In the genomic region with DNA sequence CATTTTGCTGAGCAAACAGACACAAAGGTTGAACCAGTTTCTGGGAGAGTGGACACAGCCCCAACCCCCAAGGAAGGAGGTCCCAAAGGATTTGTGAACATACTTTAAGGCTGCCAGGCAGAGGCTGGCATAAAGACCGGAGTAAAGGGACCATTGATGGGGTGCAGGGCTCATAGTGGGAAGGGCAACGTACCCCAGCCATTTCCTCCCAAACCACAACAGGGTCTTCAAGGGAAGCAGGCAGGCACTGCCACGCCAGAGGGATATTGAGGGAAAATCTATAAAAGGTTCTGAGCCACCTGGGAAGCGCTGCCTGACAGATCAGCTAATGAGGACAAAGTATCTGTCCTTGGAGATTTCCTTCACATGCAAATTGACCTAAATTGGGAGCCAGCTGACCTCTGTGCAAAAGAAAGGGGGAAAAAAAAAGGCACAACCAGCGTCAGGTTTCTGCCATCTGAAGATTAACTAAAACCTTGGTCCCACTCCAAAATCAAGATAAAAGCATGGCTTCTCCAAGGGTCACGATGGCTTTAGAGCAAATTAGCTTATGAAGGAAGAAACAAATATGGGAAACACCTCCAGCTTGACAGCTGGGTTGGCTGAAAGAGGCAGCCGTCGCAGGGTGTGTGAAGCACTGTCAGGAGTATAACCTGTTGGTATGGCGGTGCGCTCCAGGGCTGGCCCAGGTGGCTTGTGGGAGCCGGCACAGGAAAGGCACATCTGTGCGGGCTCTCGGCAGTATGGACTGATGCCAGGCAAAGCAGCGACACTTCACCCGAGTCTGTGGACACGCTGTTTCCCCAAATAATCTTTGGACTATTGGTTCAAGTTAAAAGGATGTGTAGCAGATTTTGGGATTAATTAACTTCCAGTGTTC, we compare ENCODE assay signal across 23 mouse cellular contexts.
DNase-seq lines count a peak whose midpoint lies in the region; ATAC-seq lines count a peak whose summit lies in the region.
"Had no signal": no experiment of that assay in that cellular context is flagged by ENCODE, and none has a peak within 500 bp of the region (broad histone marks: within the 10 kb centered on the region; RNA-seq: fewer than 3 reads in every experiment).

No protein-coding gene starts in this region.

- 0 out of 2 replicates have a peak, but pooled peaks cover 4% of the 10 kb centered on the region for H3K4me1 ChIP-seq in kidney, embryonic 15.5 days
- H3K4me1 ChIP-seq in embryonic facial prominence, embryonic 10.5 days = peaks cover 35% of the 10 kb centered on the region

- no peak overlapping the region for H3K4me2 ChIP-seq in kidney, embryonic 15.5 days
- H3K4me2 ChIP-seq: heart, embryonic 15.5 days; liver, embryonic 12.5 days; lung, embryonic 15.5 days; midbrain, embryonic 13.5 days; neural tube, embryonic 15.5 days had no signal

- H3K4me3 ChIP-seq in kidney, embryonic 15.5 days (replicated peaks) = no peak overlapping the region
- H3K4me3 ChIP-seq in embryonic facial prominence, embryonic 10.5 days = no peak overlapping the region
- H3K4me3 ChIP-seq: gastrocnemius, adult 2 months; heart, embryonic 15.5 days; limb, embryonic 10.5 days; liver, embryonic 12.5 days; lung, embryonic 15.5 days; midbrain, embryonic 13.5 days; myocyte; neural tube, embryonic 15.5 days had no signal

- H3K9me3 ChIP-seq in kidney, embryonic 15.5 days (replicated peaks) = no peaks in the 10 kb centered on the region
- no peaks in the 10 kb centered on the region for H3K9me3 ChIP-seq in embryonic facial prominence, embryonic 10.5 days
- H3K9me3 ChIP-seq: heart, embryonic 15.5 days; limb, embryonic 10.5 days; liver, embryonic 12.5 days; lung, embryonic 15.5 days; midbrain, embryonic 13.5 days; neural tube, embryonic 15.5 days had no signal

- 81% methylated on average over 16 of the region's 16 CpGs for WGBS in kidney, embryonic 15.5 days
- 72% methylated on average over 16 of the region's 16 CpGs for WGBS in embryonic facial prominence, embryonic 10.5 days

- no peak overlapping the region for H3K27ac ChIP-seq in kidney, embryonic 15.5 days
- no peak overlapping the region for H3K27ac ChIP-seq in embryonic facial prominence, embryonic 10.5 days (replicated peaks)
- H3K27ac ChIP-seq: gastrocnemius, adult 2 months; heart, embryonic 15.5 days; limb, embryonic 10.5 days; liver, embryonic 12.5 days; lung, embryonic 15.5 days; midbrain, embryonic 13.5 days; neural tube, embryonic 15.5 days had no signal

- no peak overlapping the region for H3K9ac ChIP-seq in kidney, embryonic 15.5 days
- H3K9ac ChIP-seq: heart, embryonic 15.5 days; liver, embryonic 12.5 days; lung, embryonic 15.5 days; midbrain, embryonic 13.5 days; neural tube, embryonic 15.5 days had no signal

- no peak for ATAC-seq in kidney, embryonic 15.5 days (replicated peaks; ENCODE audit: low FRiP score)
- ATAC-seq: forebrain, embryonic 16.5 days; liver, embryonic 12.5 days; midbrain, embryonic 13.5 days had no signal

- no peaks in the 10 kb centered on the region for H3K27me3 ChIP-seq in kidney, embryonic 15.5 days
- no peaks in the 10 kb centered on the region for H3K27me3 ChIP-seq in embryonic facial prominence, embryonic 10.5 days (replicated peaks; ENCODE audit: low read depth, poor library complexity, severe bottlenecking)
- H3K27me3 ChIP-seq: CH12.LX; heart, embryonic 15.5 days; liver, embryonic 12.5 days; lung, embryonic 15.5 days; midbrain, embryonic 13.5 days; neural tube, embryonic 15.5 days had no signal

- DNase-seq in embryo, embryonic 10.5 days (ENCODE audit: low spot score) = peak; percentile 6
- DNase-seq in embryo, embryonic 9.5 days (ENCODE audit: extremely low spot score) = no peak
- DNase-seq in kidney, adult 11 months = peak; percentile 55
- DNase-seq in thymus, postnatal 14 days = peak; percentile 42
- DNase-seq in thymus, postnatal 0 days (ENCODE audit: low spot score) = no peak
- DNase-seq in adrenal gland, postnatal 10 days = no peak
- no peak for DNase-seq in embryonic facial prominence, embryonic 10.5 days (ENCODE audit: low spot score)
- DNase-seq: adrenal gland, postnatal 14 days; embryo, embryonic 11 days; gastrocnemius, adult 2 months; heart, adult 18-20 months; layer of hippocampus, postnatal 36 days; right cerebral cortex, postnatal 4 days had no signal

- 0 out of 2 replicates have a peak, but pooled peaks cover 9% of the 10 kb centered on the region for H3K36me3 ChIP-seq in kidney, embryonic 15.5 days
- peaks cover 25% of the 10 kb centered on the region for H3K36me3 ChIP-seq in embryonic facial prominence, embryonic 10.5 days (replicated peaks)
- H3K36me3 ChIP-seq: heart, embryonic 15.5 days; liver, embryonic 12.5 days; midbrain, embryonic 13.5 days; neural tube, embryonic 15.5 days had no signal

Comparison
In these comparisons a context has a peak if more than half of its experiments do, and no peak if none do; other contexts are left out.
1. DNase-seq: peak in embryo, embryonic 10.5 days (single experiment), kidney, adult 11 months (single experiment) and thymus, postnatal 14 days (single experiment); none in embryo, embryonic 9.5 days (single experiment), thymus, postnatal 0 days (single experiment), adrenal gland, postnatal 10 days (single experiment) and embryonic facial prominence, embryonic 10.5 days (single experiment).